Mouse (Mus musculus) midbrain, embryonic 14.5 days (tissue): ENCODE results near the gene Cryba4. TPM values are rescaled to one million over a fixed set of nuclear protein-coding genes. Genes with fewer than 3 reads are reported as not detected.

ENCODE experiments used
- ATAC-seq: fragments of 200-750 bp; cut with Nextera tagmentation; 2 replicates; pipeline ENCODE4 v1.8.0; 2017; ENCODE audit warnings: moderate number of reproducible peaks, moderate library complexity; ENCODE audit not compliant: low FRiP score, low TSS enrichment
- DNase-seq: peaks from one replicate; pipeline ENCODE4 v3.0.0-alpha.2; 2015
- H3K27ac ChIP-seq: fragments of 300-500 bp; sonication (generic); replicated peaks from 2 replicates; pipeline ENCODE4 v1.5.1; 2014; ENCODE audit warnings: mild to moderate bottlenecking, low read depth, low read length, moderate library complexity
- H3K27me3 ChIP-seq: fragments of 300-500 bp; sonication (generic); 2 replicates; pipeline ENCODE4 v1.6.1; 2014; ENCODE audit warnings: low read length, control low read depth, mixed read lengths; ENCODE audit not compliant: control insufficient read depth, insufficient read depth
- H3K36me3 ChIP-seq: fragments of 300-500 bp; sonication (generic); 2 replicates; pipeline ENCODE4 v1.6.1; 2014; ENCODE audit warnings: low read length, control low read depth; ENCODE audit not compliant: control insufficient read depth, insufficient read depth
- H3K4me1 ChIP-seq: fragments of 300-500 bp; sonication (generic); 2 replicates; pipeline ENCODE4 v1.6.1; 2014; ENCODE audit warnings: mild to moderate bottlenecking, antibody characterized with exemption, low read length, control low read depth; ENCODE audit not compliant: control insufficient read depth, insufficient read depth
- H3K4me2 ChIP-seq: fragments of 300-500 bp; sonication (generic); 2 replicates; pipeline ENCODE4 v1.6.1; 2014; ENCODE audit warnings: mild to moderate bottlenecking, low read length, moderate library complexity
- H3K4me3 ChIP-seq: fragments of 300-500 bp; sonication (generic); replicated peaks from 2 replicates; pipeline ENCODE4 v1.5.1; 2014; ENCODE audit warnings: low read depth, low read length
- H3K9ac ChIP-seq: fragments of 300-500 bp; sonication (generic); replicated peaks from 2 replicates; pipeline ENCODE4 v1.6.1; 2014; ENCODE audit warnings: mild to moderate bottlenecking, low read length, moderate library complexity
- H3K9me3 ChIP-seq: fragments of 300-500 bp; sonication (generic); 2 replicates; pipeline ENCODE4 v1.6.1; 2016; ENCODE audit warnings: low read length, control low read depth, mixed read lengths; ENCODE audit not compliant: control insufficient read depth
- WGBS: fragments of 180-500 bp; shearing (Covaris S2); extraction: QIAGEN DNeasy Blood & Tissue Kit; methylation state at CpG from one replicate; pipeline ENCODE4 v1.1.7; 2014; 5-methylcytosine and 5-hydroxymethylcytosine counted together
- polyA plus RNA-seq: library from polyadenylated mRNA; unstranded; fragments of >200 nt; fragmentation: Nextera tagmentation; extraction: Ambion mirVana; gene quantifications from 2 replicates; pipeline ENCODE4 v1.2.1, GENCODE M21; 2014

The Cryba4 gene
- polyA plus RNA-seq, result 0.93 and 1.2 TPM in 2 replicates

DNA sequence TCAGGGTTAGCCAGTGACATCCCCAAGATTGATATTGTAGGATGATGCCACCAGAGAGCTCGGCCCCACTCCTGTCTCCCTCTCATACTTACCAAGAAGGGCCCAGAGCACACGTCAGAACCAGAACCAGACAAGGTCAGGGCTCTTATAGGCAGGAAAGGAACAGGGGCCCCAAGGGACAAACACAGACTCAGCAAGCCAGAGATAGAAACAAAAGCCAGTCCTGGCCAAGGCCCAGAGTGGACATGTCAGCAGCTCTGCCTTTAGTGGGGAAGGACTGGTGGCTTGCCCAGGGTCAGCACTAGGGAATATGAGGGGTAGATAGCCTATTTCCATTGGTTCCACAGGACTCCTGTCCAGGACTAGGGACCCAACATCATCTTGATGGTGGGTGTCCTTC, at the start of gene Cryba4:
Gene Cryba4, minus strand, starts transcription at position 119 of the 400 bp plus-strand sequence.
- Histone ChIP-seq H3K9me3 (no peaks in the 10 kb centered on the region), H3K27ac (no peak within 1 kb of the TSS), H3K27me3 (no peaks in the 10 kb centered on the region), H3K4me2 (no peak within 1 kb of the TSS), H3K4me1 (0 out of 2 replicates have a peak, but pooled peaks cover 2% of the 10 kb centered on the region), H3K36me3 (no peaks in the 10 kb centered on the region), H3K4me3 (no peak within 1 kb of the TSS), H3K9ac (no peak within 1 kb of the TSS)
- 85% methylated on average over 2 of the region's 2 CpGs for WGBS
- no peak for ATAC-seq
- no peak for DNase-seq

DNA sequence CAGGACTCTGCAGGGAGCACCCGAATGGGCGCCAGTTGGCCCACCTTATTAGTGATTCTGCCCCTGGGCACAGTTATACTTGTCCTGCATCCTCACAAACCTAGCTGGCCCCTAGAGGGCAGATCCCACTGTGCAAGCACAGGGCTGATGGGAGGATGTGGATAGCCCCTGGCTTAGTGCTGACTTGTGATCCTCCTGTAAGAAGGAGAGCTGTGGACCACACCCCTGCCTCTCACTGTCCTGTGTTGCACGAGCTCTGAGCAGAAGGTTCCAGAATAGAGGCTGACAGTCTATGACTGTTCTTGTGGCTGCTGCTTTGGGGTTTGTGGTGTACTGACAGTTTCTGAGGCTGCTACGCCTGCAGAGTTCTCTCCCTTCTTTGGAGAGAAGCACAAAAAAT, 49.4 kb upstream of the Cryba4 start:
- H3K9me3 ChIP-seq, result no peaks in the 10 kb centered on the region
- no peaks in the 10 kb centered on the region for H3K4me1 ChIP-seq
- 87% methylated on average over 4 of the region's 4 CpGs for WGBS
- no peak overlapping the region for H3K4me3 ChIP-seq
- H3K27ac ChIP-seq, result no peak overlapping the region
- no peaks in the 10 kb centered on the region for H3K27me3 ChIP-seq
- DNase-seq, result no peak
- no peaks in the 10 kb centered on the region for H3K36me3 ChIP-seq
- H3K4me2 ChIP-seq, result no peak overlapping the region
- ATAC-seq, result no peak
- no peak overlapping the region for H3K9ac ChIP-seq

DNA sequence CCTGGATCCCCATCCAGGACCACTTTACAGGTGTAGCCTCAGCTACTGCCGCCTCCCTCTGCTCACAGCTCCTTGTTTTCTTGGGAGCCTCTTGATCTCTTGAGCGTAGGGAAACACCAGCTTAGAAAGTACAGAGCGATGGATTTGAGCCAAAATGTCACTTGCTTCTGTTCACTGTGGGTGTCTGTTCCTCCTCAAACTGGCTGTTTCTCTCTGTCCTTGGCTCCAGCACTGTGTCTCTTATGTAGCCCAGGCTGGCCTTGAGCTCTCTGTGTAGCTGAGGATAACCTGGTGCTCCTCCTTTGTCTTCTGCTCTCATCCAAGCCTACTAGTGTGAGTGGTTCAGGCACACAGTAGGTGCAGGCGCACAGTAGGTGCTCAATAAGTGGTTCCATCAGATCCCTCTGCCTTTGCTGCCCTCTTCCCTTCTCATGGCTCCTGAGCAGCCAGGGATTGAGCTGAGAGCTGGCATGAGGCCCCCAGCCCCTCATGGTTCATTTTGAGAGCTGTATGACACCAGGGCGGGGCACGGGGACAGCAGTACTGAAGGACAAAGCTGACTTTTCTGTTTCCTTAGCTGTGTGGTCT, 48.5 kb upstream of the Cryba4 start:
- H3K4me1 ChIP-seq, result no peaks in the 10 kb centered on the region
- no peaks in the 10 kb centered on the region for H3K27me3 ChIP-seq
- H3K4me3 ChIP-seq, result no peak overlapping the region
- H3K27ac ChIP-seq, result no peak overlapping the region
- no peaks in the 10 kb centered on the region for H3K9me3 ChIP-seq
- no peak for ATAC-seq
- no peak overlapping the region for H3K9ac ChIP-seq
- H3K36me3 ChIP-seq, result no peaks in the 10 kb centered on the region
- no peak overlapping the region for H3K4me2 ChIP-seq
- no peak for DNase-seq
- 90% methylated on average over 6 of the region's 6 CpGs for WGBS

DNA sequence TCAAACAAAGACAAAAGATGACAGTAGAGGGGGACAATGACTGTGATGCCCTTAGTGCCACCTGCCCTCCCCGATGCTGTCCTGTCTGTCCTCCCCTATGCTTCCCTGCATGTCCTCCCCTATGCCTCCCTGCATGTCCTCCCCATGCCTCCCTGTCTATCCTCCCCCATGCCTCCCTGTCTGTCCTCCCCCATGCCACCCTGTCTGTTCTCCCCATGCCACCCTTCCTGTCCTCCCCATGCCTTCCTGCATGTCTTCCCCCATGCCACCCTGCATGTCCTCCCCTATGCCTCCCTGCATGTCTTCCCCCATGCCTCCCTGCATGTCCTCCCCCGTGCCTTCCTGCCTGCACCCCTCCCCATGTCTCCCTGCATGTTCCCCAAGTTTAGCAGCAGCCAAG, 47.8 kb upstream of the Cryba4 start:
- Histone ChIP-seq H3K27me3 (no peaks in the 10 kb centered on the region), H3K9me3 (no peaks in the 10 kb centered on the region), H3K9ac (no peak overlapping the region), H3K4me1 (peaks cover 1% of the 10 kb centered on the region), H3K36me3 (no peaks in the 10 kb centered on the region), H3K4me2 (no peak overlapping the region), H3K27ac (no peak overlapping the region), H3K4me3 (no peak overlapping the region)
- ATAC-seq, result no peak
- WGBS, result 84% methylated on average over 2 of the region's 2 CpGs
- DNase-seq, result no peak

DNA sequence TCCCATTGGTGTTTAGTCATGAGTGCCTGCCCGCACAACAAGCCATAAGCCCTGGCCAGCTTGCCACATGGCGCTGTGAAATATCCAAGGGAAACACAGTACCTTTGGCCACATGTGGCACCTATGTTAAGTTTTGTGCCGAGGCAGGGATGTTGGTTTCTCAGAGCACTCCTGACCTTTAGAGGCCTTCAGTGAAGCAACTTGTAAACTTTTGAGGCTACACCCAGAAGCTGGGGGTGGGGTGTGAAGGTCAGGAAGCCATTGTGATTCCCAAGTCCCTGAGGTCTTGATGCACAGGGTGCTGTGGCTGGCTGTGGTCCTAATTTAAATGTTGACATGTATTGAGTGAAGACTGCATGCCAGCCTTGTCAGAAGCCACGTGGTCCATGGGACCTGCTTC, 47.1 kb upstream of the Cryba4 start:
- peaks cover 7% of the 10 kb centered on the region for H3K4me1 ChIP-seq
- no peak overlapping the region for H3K4me3 ChIP-seq
- no peak overlapping the region for H3K4me2 ChIP-seq
- H3K9ac ChIP-seq, result no peak overlapping the region
- H3K27ac ChIP-seq, result no peak overlapping the region
- no peaks in the 10 kb centered on the region for H3K27me3 ChIP-seq
- H3K9me3 ChIP-seq, result no peaks in the 10 kb centered on the region
- ATAC-seq, result no peak
- WGBS, result 84% methylated on average over 4 of the region's 4 CpGs
- H3K36me3 ChIP-seq, result no peaks in the 10 kb centered on the region
- DNase-seq, result no peak

DNA sequence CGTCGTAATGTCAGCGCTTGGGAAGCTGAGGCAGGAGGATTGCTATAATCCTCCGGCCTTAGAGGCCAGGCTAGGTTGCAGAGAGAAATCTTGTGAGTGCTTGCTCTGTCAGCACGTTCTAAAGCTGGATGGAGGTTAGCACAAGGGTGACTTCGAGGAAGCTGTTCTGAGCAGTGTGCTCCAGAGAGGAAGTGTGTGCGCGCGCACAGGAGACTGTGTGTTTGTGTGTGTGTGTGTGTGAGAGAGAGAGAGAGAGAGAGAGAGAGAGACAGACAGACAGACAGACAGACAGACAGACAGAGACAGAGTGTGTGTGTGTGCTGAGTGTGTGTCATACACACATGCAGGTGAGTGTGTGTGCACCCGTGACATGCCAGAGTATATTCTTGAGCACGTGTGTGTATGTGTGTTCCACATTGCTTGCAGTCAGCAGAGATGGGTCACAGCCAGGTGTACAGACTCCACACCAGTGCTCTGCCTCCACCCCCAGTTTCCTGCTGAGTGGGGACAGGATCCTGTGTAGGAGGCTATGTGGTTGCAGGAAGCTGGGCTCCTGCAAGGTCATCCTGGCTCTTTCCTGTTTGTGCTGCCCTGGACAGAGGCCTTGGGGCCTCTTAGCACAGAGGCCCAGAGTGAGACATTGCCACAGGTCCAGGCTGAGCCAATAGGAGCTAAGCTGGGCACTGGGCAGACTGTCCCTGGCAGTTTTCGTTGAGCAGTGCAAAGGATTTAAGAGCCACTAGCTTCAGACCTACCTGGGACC, 46.1 kb upstream of the Cryba4 start:
- Histone ChIP-seq H3K4me2 (no peak overlapping the region), H3K36me3 (no peaks in the 10 kb centered on the region), H3K4me3 (no peak overlapping the region), H3K9me3 (no peaks in the 10 kb centered on the region), H3K27ac (no peak overlapping the region), H3K27me3 (no peaks in the 10 kb centered on the region), H3K4me1 (peaks cover 7% of the 10 kb centered on the region), H3K9ac (no peak overlapping the region)
- ATAC-seq (no peak), DNase-seq (no peak)
- 93% methylated on average over 12 of the region's 12 CpGs for WGBS

DNA sequence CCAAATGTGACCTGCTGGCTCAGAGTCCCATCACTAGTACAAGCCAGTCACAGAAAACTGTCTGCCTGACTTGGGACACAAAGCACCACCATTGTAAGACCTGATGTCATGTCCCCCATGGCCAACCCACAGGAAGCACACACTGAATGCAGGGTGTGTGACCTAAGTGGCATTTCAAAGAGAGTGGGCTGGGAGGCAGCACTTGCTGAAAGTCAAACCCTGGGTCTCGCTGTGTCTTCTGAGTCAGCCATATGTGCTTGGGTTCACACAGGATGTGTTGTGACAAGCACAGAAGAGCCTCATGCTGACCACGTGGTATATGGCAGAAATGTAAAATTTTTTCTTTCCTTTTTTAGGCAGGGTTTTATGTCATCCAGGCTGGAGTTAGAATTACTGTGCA, 44.9 kb upstream of the Cryba4 start:
- Histone ChIP-seq H3K9me3 (no peaks in the 10 kb centered on the region), H3K27me3 (no peaks in the 10 kb centered on the region), H3K36me3 (no peaks in the 10 kb centered on the region), H3K4me3 (no peak overlapping the region), H3K9ac (no peak overlapping the region), H3K4me1 (peaks cover 7% of the 10 kb centered on the region), H3K27ac (0 out of 2 replicates have a peak overlapping the region, but pooled peaks have one; percentile 5), H3K4me2 (no peak overlapping the region)
- ATAC-seq (no peak), DNase-seq (no peak)
- 88% methylated on average over 2 of the region's 2 CpGs for WGBS

DNA sequence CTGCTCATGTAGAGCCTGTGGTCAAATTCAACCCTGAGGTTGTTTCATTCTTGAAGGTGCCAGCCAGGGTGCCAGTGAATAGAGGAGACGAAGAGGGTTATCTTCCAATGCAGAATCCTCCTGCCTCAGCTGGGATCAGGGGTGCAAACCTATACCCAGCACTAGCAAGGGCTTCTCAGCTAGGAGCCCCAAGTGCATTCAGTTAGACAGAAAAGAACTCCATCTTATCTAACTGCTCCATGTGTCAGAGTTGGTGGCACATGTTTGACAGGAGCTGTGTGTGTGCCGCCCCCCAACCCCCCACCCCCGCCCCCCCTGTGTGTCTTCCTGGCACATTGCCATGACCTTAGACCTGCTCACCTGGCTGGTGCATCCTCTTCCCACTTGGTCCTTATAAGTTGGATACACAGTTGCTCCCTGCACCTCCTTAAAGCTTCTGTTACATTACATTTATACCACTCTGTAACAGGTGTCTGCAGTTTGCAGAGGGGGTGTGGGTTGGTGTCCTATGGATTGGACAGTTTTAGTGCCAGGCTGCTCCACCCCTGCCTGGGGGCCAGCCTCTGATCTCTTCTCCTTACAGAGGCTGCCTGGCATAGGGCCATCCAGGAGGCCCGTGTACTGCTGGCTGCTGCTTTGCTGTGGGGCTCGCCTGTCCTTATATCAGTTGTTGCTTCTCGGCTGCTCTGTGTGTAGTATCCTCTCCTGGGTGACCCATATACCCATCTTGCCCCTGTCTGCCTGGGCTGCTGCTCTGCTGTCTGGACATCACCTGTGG, 44.3 kb upstream of the Cryba4 start:
- H3K4me2 ChIP-seq, result no peak overlapping the region
- H3K27me3 ChIP-seq, result no peaks in the 10 kb centered on the region
- no peak for DNase-seq
- 86% methylated on average over 6 of the region's 6 CpGs for WGBS
- no peaks in the 10 kb centered on the region for H3K9me3 ChIP-seq
- H3K27ac ChIP-seq, result 0 out of 2 replicates have a peak overlapping the region, but pooled peaks have one; percentile 5
- H3K4me1 ChIP-seq, result peaks cover 7% of the 10 kb centered on the region
- no peak overlapping the region for H3K4me3 ChIP-seq
- no peaks in the 10 kb centered on the region for H3K36me3 ChIP-seq
- no peak for ATAC-seq
- H3K9ac ChIP-seq, result no peak overlapping the region
